Mouse (Mus musculus): ENCODE data around the gene Arid1a. TPM values are rescaled to one million over a fixed set of nuclear protein-coding genes. Genes with fewer than 3 reads are reported as not detected.

Arid1a gene
- polyA plus RNA-seq, 1 experiment from 2014 or later = 32.7 TPM

- Histone ChIP-seq H3K4me1 (peaks cover 34% of the 10 kb centered on the region), H3K4me3 (no peak overlapping the region; the same call in 1 of the 2 replicates), H3K36me3 (peaks cover 10% of the 10 kb centered on the region), H3K9me3 (replicated peaks) (no peaks in the 10 kb centered on the region), H3K27ac (replicated peaks) (no peak overlapping the region), H3K27me3 (ENCODE audit: low read depth, poor library complexity, severe bottlenecking) (0 out of 2 replicates have a peak, but pooled peaks cover 3% of the 10 kb centered on the region)
- no peak for DNase-seq (ENCODE audit: low spot score)
- WGBS = 87% methylated on average over 14 of the region's 14 CpGs
Observed at GRCm38 (mm10) chr4:133631071-133631768, 125.3 kb downstream of the Arid1a start.

- Histone ChIP-seq H3K27me3 (ENCODE audit: low read depth, poor library complexity, severe bottlenecking) (0 out of 2 replicates have a peak, but pooled peaks cover 3% of the 10 kb centered on the region), H3K4me1 (peaks cover 42% of the 10 kb centered on the region), H3K4me3 (no peak overlapping the region), H3K36me3 (peaks cover 18% of the 10 kb centered on the region), H3K27ac (replicated peaks) (no peak overlapping the region), H3K9me3 (replicated peaks) (no peaks in the 10 kb centered on the region)
- 92% methylated on average over 8 of the region's 8 CpGs for WGBS
- no peak for DNase-seq (ENCODE audit: low spot score)
Observed at GRCm38 (mm10) chr4:133630326-133630920, 126.1 kb downstream of the Arid1a start.

- no peak overlapping the region for H3K4me3 ChIP-seq
- no peak for DNase-seq (ENCODE audit: low spot score)
- H3K4me1 ChIP-seq = peaks cover 43% of the 10 kb centered on the region
- peaks cover 30% of the 10 kb centered on the region for H3K36me3 ChIP-seq
- H3K9me3 ChIP-seq (replicated peaks) = no peaks in the 10 kb centered on the region
- 93% methylated on average over 7 of the region's 7 CpGs for WGBS
- 0 out of 2 replicates have a peak, but pooled peaks cover 3% of the 10 kb centered on the region for H3K27me3 ChIP-seq (ENCODE audit: low read depth, poor library complexity, severe bottlenecking)
- no peak overlapping the region for H3K27ac ChIP-seq (replicated peaks)
Observed at GRCm38 (mm10) chr4:133629191-133629590, 127.4 kb downstream of the Arid1a start.

Small RNAs within 50 kb of the gene (microRNA-seq; reads per million reads assigned to microRNA genes)
- 1.2 reads per million for gene Mir7227

Other genes with a start within 250 kb of the Arid1a start
- 0.87 and 1.3 TPM in 2 replicates for gene Kdf1, start 237.8 kb downstream of the Arid1a start, polyA plus RNA-seq (2016; fragmentation: Nextera tagmentation; extraction: Ambion mirVana)
- 450 and 503 TPM in 2 replicates for gene Nudc, start 210.8 kb downstream of the Arid1a start, polyA plus RNA-seq (2016; fragmentation: Nextera tagmentation; extraction: Ambion mirVana)
- 0.17 TPM in 1 of 2 replicates, not detected in the other for gene Nr0b2, start 203.4 kb downstream of the Arid1a start, polyA plus RNA-seq (2016; fragmentation: Nextera tagmentation; extraction: Ambion mirVana)
- gene Gpatch3, start 182.0 kb downstream of the Arid1a start, polyA plus RNA-seq (2016; fragmentation: Nextera tagmentation; extraction: Ambion mirVana) = 8.9 and 10.9 TPM in 2 replicates
- gene Gpn2, start 172.4 kb downstream of the Arid1a start, polyA plus RNA-seq (2016; fragmentation: Nextera tagmentation; extraction: Ambion mirVana) = 27.9 and 28.7 TPM in 2 replicates
- 7.8 and 9.9 TPM in 2 replicates for gene Sfn, start 154.6 kb downstream of the Arid1a start, polyA plus RNA-seq (2016; fragmentation: Nextera tagmentation; extraction: Ambion mirVana)
- 3.0 and 3.1 TPM in 2 replicates for gene Zdhhc18, start 106.6 kb downstream of the Arid1a start, polyA plus RNA-seq (2016; fragmentation: Nextera tagmentation; extraction: Ambion mirVana)
- gene Pigv, start 84.1 kb downstream of the Arid1a start, polyA plus RNA-seq (2016; fragmentation: Nextera tagmentation; extraction: Ambion mirVana) = 18.7 and 19.5 TPM in 2 replicates
- 32.4 and 34.5 TPM in 2 replicates for gene Rps6ka1, start 131.0 kb upstream of the Arid1a start, polyA plus RNA-seq (2016; fragmentation: Nextera tagmentation; extraction: Ambion mirVana)
- 3,615 and 3,770 TPM in 2 replicates for gene Hmgn2, start 211.9 kb upstream of the Arid1a start, polyA plus RNA-seq (2016; fragmentation: Nextera tagmentation; extraction: Ambion mirVana)
- gene Dhdds, start 244.1 kb upstream of the Arid1a start, polyA plus RNA-seq (2016; fragmentation: Nextera tagmentation; extraction: Ambion mirVana) = 38.8 and 41.4 TPM in 2 replicates